Mouse (Mus musculus) frontal cortex, postnatal 10 days (tissue): Measurements from ENCODE around the gene 2700081O15Rik.
"Not testable (repeated sequence)": the region's sequence is repeated elsewhere in the genome, so short reads cannot be mapped to it uniquely, and the experiment has no call there.

ENCODE experiments used
- DNase-seq, 2 experiments: peaks; one replicate each; pipeline ENCODE4 v3.0.0; 2022; ENCODE audit warnings: low spot score in 2 of 2, mixed read lengths in 1 of 2

Gene 2700081O15Rik

DNA sequence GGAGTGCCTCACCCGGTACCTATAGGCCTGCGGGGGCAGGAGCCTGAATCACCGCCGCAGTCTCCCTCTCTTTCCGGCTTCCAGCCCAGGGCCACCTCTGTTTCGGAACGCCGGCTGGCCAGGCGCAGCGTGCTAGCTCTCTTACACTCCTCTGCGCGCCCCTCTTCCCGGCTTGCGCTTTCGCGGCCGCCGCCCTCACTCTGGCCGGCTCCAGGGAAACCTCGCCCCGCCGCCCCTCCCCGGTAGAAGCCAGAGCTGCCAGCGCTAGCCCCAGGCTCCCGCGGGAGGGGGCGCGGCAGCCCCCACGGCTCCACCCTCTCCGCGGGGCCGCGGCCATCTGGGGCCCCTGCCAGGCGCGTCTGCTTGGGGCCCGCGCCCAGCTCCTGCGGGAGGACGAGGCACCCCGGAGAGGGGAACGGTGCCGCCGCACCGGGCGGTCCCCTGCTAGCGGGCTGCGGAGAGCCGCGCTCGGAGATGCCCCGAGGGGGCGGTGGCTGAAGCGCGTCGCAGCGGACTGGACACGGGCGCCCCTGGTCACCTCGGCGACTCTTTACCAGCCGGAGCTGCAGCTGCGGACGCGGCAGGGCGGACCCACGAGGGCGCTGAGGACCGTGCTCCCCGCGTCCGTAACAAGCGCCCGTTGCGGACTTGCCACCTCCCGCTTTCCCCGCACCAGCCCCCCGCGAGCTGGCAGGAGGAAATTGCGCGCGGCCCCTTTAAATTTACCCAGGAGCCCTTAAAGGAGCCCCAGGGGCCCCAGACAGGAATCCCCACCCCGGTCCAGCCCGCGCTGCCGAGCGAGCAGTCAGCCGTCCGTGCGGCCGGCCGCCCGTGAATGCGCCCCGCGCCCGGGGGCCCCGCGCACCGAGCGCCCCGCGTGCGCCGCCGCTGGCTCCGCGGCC lies at the start of gene 2700081O15Rik:
2700081O15Rik (plus strand) TSS at position 792 of the 902 bp plus-strand sequence.
- peak; percentile 50 to 78 for DNase-seq

DNA sequence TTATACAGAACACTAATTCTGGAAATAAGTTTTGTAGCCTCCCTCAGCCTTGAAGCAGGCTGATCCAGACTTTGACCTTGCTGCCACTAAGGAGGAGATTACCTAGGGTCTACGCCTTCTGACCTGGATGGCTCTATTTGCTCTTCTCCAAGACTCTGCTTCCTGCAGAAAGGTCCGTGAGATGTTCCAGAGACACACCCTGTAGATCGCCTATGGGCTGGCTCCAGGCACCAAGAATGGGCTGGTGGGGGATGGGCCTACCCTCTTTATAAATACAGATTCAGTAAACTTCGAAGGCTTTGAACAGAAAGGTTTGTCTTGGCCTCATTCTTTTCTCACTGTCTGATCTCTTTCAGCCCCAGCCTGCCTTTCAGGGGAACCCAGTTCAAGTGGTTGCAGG lies 48.0 kb upstream of the 2700081O15Rik start:
- DNase-seq, result not testable (repeated sequence)

DNA sequence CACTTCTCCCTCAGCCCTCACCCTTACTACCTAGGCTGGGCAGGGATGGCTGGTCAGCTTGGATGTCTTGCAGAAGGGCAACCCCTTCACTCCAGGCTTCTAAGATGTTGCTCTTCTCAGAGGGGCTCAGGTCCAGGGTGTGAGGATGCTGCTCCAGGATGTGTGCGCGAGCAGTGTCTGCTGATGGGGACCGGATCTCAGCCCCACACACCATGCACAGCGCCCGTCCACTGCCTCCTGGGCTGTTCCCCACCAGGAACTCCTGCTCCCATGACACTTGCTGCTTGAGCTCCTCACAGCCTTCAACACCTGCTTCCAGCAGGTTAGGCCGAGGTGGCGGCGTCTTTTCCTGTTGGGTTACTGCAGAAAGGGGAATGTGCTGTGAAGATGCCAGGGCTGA lies 42.9 kb upstream of the 2700081O15Rik start:
- no peak for DNase-seq

DNA sequence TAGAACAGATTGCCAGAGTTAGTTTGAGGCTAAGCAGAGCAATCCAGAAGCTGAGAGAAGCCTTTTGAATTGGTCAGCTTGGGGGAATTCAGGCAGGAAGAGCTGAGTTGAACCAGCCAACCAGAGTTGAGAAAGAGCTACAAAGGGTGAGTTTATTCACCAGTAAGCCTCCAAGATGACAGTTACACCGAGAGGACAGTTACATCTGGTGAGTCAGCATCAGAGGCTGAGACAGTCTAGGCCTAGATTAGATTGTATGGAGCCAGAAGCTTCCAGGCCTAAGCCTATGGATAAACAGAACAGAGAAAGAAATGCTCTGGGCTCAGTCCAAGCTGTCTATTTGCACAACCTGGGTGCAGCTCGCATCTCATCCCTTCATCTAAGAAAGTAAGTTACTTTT lies 39.8 kb upstream of the 2700081O15Rik start:
- DNase-seq, result no peak

DNA sequence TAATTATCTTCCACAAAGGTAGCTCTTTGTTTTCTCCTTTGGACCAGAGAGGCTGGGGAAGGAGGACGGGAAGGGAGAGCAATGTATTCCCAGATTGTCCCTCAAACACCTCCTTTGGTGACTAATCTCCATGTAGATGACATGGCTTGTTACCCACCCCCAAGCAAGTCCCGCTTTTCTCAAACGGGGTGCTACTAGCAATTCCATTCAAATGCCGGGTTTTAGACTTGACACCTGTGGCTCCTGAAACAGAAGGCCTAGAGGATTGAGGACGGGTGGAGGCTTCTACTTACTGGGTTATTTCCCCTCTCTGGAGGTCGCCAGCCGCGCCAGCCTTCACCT lies 35.5 kb upstream of the 2700081O15Rik start:
- no peak for DNase-seq

DNA sequence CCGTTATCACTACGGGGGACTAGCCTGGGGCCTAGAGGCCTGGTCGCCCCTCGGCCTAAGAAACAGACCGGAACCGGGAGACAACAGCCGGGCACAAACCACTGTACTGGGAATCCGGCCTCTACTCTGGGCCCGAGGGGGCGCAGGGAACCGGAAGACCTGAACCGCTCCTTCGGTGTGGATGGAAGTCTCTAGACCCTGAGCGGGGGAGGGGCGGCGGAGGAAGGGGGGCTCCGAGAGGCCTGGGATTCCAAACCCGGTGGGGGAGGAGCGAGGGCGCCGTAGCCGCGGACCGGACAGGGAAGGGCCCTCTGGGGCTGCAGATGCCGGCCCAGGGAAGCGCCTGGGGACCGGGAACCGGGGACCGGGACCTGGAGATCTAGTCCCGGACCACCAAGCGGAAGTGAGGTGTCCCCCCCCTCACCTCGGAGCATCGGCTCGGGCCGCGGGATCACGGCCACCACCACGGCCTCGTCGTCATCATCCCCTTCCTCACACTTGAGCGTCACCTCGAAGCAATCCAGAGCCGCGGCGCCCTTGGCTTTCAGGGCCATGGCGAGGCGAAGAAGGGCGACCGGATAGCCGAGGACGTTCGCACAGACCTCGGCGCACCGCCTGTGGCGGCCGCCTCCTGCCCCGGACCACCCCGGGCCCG lies 35.0 kb upstream of the 2700081O15Rik start:
- DNase-seq, result peak; percentile 55 to 71

DNA sequence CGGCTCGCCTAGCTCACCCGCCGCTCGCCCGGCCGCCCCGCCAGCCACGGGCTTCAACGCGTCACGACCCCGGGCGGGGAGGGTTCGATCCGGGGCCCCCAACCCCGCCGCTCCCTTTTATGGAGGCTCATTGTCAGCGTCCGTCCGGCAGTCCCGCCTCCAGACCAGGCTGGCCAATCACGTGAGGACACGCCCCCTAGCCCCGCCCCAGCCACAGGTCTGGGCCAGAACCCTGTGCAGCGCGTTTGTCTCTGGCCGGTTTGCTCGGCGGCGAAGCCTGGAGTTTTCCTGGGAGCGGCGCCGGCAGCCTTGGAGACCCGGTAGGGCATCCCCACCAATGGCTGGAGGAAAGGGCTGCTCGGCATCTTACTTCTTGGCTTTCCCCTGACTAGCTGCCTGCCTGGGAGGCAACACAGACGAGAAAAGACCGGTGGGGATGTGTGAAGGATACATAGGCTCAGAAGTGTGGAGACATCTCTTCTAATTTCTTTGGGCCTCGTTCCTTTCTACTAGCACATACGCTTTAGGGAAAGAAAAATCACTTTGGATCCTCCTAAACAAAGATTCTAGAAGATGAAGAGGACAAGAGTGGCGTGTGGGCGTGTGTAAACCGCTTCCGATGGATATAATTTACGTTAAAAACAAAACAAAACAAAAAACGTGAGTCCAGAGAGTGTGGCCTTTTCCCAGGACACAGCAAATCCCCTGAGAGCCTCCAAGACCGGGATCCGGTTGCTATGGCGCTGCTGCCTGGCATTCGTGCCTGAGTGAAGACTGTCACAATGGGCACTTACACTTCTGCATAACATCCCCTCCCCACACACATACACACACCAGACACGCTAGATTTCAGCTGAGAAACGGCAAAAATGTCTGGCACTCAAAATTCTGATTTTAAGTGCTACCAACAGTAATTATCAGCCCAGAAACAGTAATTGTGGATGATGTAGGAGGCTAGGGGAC lies 34.2 kb upstream of the 2700081O15Rik start, which contains the start of gene Spindoc:
Spindoc (minus strand) TSS at position 92 of the 963 bp plus-strand sequence.
- peak; percentile 96 to 98 for DNase-seq

DNA sequence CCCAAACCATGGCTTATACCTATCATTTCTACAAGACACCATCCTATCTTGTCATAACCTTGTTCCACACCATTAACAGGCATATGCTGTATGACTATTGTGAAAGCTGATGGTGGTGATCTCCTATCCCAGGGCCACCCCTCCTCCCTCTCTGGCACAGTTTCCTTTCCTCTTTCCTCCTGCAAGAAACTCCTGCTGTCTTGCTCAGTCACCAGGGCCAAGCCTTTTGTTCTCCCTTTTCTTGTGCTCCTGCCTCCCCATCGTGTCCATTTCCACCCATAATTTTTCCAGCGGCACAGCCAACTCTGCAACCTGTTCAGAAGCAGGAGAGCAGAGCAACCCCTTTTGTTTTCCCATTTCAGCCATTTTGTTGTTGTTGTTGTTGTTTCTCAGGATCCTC lies 31.4 kb upstream of the 2700081O15Rik start:
- DNase-seq, result no peak

DNA sequence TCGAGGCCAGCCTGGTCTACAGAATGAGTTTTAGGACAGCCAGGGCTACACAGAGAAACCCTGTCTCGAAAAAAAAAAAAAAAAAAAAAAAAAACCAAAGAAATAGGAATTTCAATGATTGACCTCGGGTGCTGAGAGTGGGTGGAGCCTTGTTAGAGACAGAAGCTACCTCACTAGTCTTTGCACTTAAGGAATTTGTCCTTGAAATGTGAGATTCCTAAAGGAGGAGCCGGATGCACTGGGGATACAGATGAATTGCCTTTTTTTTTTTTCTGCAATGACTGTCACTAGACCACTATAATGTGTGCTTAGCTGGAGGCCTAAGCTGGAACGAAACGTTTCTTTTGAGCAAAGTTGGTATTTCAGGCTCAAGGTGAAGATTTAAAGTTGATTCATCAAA lies 28.9 kb upstream of the 2700081O15Rik start:
- DNase-seq, result no peak

DNA sequence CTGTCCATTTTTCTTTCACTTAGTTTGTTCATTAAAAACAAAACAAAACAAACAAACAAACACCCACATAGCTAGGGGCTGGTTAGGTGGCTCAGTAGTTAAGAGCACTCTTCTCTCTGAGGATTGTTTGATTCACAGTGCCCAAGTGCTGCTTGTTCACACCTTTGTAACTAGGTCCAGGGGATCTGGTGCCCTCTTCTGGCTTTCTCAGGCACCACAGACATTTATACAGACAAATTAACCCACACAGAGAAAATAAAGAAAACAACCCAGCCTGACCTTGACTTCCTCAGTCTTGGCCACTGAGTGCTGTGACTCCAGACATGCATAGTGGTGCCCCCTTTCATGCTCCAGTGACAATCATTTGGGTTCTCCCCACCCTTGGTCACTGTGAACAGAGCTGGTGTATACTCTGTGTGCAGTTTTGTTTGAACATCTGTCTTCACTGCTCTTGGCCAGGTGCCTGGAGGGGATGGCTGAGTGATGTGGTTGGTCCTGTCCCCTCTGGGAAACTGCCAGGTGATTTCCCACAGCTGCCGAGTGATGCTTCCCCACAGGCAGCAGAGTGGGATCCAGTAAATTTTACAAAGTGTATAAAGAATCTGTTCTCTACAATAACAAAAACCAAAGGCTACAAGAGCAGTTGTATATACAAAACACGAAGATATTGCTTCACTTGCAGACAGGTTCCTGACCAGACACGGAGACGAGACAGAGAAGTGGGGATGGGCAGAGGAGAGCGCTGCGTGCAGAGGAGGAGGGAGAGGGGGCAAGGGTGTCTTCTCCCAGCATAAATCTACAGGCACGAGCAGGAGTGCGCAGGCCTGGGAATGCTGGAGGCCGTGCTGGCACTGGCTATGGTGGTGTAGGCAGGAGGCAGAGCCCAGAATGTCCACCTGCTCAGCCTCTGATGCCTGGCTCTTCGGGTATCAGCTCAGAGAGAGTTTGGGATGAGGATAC lies 20.3 kb upstream of the 2700081O15Rik start:
- DNase-seq, result not testable (repeated sequence)

DNA sequence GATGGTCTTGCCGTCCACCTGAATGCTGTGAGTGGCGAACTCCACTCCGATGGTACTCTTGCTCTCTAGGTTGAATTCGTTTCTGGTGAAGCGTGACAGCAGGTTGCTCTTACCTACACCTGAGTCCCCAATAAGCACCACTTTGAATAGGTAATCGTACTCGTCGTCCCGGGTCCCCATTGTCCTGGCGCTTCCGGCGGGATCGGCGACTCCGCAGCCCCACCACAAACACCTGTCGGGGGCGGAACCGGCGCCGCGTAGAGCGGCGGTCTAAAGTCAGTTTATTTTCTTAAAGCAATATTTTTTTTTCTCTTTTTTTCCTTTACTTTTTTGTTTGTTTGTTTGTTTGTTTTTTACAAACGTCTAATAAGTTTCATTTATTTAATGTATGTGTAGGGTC lies 18.5 kb upstream of the 2700081O15Rik start:
- DNase-seq, result not testable (repeated sequence)

DNA sequence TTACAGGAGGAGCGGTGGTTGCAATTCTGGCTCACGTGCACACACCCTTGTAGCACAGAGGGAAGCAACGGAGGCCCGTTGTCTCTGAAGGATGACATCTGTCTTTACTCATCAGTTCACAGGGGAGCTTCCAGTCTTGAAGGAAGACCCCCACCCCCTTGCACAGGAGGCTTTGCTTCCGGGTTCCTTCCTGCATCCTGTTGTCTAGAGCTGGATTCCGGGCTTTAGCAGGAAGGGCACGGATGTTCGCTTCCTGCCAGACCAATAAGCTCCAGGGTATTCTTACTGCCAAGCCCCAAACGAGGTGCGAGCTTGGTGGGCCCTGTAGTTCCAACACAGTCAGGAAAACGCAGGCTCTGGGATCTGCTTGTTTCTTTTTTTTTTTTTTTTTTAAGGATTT lies 16.8 kb upstream of the 2700081O15Rik start:
- no peak for DNase-seq

DNA sequence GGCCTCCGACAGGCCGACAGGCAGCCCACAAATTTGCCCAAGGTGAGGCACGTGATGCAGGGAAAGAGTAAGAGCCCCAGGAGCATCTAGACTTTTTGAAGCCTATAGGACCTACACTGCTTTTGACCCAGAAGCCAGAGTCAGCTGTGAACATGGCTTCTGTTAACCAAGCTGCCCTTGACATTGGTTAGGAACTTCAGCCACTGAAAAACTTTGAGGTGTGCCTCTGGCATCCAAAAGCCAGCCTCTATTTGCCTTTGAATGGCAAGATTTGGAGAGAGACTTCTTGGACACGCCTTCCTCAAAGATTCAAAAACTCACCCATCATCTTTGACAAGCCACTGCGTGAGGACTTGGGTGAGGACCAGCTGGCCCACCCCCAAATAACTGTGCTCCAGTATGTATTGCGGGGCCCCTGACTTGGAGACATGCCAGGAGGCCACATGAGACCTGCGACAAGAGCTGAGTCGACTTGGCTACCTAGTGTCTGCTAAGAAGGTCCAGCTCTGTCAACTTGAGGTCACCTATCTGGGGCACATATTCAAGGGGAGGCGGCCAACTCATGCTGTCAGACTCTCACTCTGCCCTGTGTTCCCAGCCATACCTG lies 12.7 kb upstream of the 2700081O15Rik start:
- DNase-seq, result no peak

DNA sequence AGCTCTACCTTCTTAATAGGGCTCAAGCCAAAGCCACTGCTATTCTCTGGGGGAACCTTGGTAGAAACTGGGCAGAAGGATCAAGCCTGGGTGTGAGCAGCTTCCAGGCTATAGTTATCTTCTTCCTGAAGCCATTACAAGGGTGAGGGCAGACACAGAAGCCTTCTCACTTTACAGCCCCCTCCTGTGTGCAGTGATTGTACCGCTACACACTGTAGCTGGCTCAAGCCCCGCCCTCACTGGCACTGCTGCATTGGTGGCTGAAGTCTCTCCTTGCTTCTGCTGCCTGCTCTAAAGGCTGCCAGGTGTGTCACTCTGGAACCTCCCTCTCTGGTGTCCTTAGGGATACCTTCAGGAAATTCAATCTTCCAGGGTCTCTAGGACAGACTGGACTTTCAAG lies 5.1 kb upstream of the 2700081O15Rik start:
- DNase-seq, result no peak

DNA sequence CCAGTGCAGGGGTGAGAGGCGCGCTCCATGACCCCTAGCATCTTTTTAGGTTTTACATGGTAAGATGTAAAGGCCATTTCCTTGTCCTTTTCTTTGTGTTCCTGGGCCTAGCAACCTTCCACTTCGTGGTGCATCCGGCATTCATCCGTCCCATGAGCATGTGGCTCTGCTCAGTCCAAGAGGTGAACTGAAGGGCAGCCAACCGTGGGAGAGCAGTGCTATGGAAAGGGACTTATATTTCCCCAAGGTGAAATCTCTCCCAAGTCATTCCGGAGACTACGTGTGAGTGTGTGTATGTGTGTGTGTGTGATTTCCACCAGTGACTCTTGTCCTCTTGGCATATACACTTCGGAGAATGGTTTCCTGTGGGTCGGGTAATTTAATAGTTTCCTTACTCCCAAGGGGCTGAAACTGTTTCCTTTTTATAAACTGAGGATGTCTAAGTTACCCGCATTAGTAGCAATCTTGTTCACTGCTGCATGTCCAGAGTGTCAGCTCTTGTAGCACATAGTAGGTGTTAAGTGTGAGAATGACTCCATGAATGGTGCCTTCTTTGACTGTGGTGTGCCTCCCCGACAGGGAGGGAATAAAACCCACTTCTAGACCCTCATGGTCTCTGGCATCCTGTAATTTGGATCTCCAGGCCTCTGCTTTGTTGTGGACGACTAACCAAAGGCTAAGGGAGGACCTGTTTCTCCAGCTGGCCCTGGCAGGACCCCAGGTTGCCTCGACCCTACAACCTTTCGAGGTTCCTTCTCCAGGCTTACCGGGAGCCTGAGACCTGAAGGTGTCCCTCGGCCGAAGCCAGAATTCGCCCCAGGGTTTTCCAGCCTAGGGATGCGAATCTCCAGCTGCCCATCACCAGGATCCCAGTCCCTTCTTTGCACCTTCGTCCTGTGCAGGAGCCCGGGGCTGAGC lies 1.2 kb upstream of the 2700081O15Rik start:
- peak in 1 of 2 experiments; percentile 20 for DNase-seq

DNA sequence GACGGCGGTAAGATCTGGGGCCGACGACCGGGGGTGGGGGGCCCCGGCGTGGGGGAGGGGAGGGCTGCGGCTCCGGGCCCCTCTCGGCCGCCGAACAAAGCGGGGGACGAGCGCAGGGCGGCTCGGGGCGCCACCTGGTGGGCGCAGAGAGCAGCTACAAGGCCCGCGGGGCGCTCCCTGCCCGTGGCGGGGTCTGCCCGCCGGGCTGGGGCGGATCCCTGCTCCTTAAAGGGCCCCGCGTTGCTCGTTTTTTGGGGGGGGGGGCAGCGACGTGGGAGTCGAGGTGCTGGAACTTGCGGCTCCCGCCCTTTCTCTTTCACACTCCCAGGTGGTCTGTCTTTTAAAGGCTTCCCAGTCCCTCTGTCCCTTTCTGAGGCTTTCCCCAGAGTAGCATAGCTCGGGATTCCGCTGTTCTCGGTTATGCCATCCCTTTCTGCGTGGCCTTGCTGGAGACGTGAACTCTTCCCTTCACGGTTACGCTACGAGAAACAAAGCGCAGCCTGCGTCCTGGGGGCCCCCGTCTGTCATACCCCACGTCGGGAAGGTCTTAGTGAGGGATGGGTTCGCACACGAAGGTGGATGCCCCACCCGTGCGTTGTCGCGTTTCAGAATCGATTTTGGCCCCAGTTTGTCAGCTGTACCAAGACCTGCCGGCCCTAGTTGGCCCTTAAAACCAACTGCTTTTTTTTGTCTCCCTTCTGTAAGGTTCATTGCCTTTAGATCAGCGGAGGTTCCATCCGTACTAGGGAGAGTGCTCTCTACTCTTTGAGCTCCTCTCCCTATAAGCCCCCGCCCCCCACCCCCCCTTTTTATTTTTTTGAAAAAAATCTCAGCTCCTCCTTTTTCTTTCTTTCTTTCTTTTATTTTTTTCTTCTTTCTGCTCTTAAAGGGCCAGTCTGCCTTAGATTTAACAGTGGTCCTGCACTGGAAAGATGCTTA lies 755 bp downstream of the 2700081O15Rik start:
- peak; percentile 52 to 86 for DNase-seq

DNA sequence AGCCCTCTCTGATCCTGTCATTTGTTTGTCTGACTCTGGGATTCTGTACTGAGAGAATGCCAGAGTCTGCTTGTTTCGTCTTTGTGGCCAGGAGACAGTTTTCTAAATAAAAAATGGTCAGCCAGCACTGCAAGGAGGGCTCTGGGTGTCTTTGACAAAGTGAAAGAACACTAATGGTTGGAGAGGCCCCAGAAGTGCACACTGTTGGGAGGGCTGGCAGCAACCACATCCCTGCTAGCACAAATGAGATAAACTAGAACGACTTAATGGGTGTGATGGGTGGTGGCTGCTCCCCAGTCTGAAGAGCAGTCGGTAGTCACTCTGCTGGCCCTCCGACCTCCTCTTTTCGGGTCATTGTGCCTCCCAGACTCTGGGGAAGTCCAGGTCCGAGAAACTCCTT lies 1.7 kb downstream of the 2700081O15Rik start:
- no peak for DNase-seq

DNA sequence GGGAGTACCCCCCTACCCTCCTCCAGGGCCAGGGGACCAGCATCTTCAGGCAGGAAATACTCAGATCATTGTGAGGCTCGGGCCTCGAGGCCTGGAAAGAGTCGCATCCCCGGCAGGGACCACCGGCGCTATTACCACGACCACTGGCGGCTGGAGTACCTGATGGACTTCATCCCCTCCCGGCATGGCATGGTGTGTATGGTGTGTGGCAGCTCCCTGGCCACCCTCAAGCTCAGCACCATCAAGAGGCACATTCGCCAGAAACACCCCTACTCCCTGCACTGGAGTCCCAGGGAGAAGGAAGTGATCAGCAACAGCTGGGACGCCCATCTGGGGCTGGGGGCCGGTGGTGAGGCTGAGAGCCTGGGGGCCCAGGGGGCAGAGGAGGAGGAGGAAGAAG lies 2.7 kb downstream of the 2700081O15Rik start:
- DNase-seq, result no peak
